Mouse (Mus musculus) common myeloid progenitor, adult 5-6 weeks (primary cell): ENCODE measurements at regions not wholly inside any gene's neighbourhood (a gene's known extent, or its start where the extent isn't known, plus 50 kb on each side); places are given as distances from the start of the nearest gene placed in this dataset.

Source experiments
- ATAC-seq: replicated peaks from 2 replicates; pipeline ENCODE4 v1.8.0; 2016; ENCODE audit warnings: low read depth, mild to moderate bottlenecking, moderate TSS enrichment, inconsistent platforms; ENCODE audit not compliant: poor library complexity, severe bottlenecking

DNA sequence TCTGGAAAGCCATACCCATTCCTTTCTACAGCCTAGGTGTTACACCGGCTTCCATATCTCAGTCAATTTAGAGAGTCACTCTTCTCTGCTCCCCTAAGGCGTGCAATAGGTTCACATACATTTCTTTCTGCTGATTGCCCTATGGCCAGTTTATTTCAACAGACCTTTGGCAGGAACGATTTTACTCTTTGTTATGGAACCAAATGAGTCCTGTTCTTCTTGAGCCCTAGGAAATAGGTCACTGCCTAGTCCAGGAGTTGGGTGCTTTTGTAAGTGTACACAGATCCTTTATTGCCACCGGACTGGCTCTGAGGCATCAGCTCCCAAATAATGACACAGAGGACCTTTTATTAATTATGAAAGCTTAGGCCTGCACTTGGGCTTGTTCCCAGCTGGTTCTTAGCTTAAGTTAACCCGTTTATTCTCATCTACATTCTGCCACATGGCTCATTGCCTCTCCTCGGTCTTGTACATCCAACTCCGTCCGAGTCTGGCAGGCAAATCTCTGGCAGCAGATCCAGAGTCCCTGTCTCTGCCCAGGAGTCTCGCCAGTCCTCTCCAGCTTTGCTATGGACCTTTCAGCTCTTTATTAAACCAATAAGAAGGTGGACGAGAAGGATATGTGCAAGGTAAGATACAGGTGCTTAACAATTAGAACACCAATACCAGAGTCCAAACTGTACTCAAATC, 287.7 kb upstream of the Rgma start:
- ATAC-seq, result no peak

DNA sequence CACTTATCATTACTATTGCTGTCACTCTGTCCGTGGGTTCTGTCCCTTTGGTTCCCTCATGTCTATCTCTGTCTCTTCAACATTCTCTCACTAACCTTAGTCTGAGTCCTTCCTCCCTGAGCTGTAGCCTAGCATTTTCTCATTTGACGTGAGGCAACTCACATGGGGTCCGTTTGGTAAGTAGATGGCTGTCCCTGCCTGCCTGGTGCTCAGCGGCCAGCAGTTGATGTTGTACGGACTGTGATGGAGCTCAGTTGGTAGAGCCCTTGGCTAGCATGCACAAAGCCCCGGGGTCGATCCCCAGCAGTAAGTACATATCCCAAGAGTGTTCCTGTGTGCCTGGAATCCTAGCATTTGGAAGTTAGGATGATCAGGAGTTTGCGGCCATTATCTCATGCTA, 287.0 kb upstream of the Rgma start:
- no peak for ATAC-seq

DNA sequence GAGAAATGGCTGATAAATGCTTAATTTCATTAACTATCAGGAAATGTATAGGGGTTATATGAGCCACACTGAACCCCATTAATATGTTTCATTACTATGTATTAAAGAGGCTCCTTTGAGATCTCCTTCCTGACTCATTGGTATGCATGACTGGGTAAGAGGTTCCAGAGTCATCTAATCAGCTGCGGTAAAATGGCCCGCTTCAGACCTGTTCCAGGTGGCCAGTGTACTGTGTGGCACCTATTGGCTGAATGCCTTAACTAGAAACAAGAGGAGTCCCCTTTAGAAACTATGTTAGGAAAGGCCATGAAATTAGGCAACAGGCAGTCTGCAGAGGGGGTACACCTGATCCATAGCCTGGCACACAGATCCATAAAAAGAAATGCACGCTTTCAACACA, 283.6 kb upstream of the Rgma start:
- ATAC-seq, result no peak

DNA sequence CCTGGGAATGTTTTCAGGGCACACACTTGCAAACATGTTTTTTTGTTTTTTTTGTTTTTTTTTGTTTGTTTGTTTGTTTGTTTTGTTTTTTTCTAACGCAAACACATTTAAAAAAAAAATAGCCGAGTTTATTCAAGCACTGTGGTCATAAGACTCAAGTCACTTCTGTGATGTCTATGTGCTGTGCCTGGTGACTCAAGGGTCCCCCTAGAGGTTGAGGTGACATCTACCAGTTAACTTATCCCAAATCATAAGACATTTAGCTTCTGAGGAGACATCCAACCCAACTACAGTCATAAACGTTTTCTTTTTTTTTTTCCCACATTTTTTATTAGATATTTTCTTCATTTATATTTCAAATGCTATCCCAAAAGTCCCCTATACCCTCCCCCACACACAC, 281.2 kb upstream of the Rgma start:
- ATAC-seq, result no peak

DNA sequence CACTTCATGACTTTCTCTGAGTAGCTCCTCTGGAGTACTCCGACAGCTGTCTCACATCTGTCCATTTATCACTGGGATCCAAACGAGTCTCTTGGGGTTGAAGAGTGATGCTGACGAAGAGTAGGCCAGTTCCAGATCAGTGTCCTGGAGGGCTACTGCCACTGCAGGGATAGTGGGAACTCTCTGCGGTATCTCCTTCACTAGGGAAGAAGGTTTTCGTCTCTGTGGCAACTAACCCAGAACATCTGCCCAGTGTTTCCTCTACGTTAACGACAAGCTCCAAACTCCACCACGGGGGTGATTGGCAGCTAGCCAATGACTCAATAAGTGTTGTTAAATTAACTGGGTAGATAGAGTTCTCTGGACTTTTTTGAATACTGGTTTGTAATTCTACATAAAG, 256.4 kb upstream of the Rgma start:
- no peak for ATAC-seq

DNA sequence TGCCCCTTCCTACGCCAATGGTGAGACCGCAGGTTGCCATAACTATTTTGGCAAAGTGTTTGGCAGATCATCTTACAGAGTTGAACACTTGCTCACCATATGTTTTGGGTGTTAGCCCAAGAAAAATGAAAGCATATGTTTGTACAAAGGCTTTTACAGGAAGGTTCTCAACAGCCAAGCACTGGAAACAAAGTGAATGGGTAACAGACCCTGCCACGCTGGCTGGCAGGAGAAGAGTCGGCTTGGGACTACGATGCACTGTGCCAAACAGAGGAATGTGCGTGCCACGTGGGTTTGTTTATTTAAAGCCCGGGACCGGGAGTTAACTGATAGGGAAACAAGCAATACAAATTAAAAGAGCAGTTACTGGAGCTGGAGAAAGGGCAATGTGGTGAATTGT, 255.0 kb upstream of the Rgma start:
- ATAC-seq, result no peak

DNA sequence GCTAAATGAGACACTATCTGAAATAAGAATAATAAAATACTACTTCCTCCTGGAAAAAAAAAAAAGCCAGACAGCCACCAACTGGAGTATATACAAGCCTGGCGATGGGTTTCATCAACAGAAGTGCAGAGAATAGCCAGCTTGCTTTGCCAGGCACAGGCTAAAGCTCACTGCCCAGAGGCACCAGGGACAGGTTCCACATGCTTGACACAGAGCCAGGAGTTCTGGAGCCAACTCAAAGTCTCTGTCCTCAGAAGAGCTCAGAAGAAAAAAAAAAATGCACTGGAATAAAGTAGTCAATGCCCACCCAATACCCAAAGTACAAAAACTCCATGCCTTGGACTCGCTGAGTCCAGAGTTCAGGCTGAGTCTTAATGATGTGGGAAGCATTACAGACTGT, 250.3 kb upstream of the Rgma start:
- ATAC-seq, result no peak

DNA sequence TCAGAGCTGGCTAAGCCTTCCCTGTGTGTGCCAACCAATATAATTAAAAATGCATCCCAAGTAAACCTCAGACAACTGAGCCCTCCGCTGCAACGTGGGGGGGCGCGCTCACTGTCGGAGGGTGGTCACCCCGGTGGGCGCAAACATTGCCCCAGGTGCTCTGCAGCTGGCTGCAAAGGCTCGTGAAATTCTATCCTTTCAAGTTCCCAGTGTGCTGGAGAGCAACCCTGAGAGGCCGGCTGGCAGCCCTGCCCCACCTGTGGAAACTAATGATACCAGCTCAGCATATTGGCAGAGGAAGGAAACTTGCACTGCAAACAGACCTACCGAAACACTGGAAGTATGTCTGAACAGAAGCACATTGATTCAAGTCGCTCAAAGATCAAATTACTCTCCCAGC, 249.4 kb upstream of the Rgma start:
- ATAC-seq, result no peak

DNA sequence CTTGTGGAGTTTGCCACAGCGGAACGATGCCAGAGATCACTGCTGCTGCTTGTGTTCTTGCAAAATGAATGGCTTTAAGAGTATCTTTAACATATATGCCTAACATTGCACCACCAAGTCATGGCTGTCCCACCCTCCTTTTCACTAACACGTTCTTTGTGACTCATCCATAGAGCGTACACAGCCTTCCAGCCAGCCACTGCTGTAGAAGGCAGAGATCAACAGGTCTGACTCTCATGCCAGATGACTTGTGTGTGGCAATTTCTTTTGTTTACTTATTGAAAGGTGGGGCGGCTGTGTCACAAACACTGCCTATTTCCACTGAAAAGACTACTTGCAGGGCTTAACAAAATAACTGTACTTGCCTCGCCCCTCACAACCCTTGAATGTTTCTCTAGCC, 239.5 kb upstream of the Rgma start:
- ATAC-seq, result no peak

DNA sequence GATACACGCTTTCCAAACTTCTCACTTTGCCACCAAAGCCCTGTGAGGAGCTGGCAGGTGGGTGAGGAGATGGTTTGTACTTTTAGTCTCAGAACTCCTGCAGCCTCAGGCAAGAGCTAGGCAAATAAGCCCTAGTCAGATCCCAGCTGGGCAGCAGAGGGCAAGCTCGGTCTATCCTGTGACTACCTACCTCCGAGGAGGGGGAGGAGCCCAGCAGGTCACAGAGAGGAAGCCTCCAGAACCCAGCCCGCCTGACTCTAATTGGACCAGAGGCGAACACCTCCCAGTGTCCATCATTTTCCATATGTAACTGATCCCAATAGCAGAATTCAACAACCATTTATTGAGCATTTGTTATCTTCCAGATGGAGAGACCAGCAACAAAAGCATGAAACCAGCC, 237.0 kb upstream of the Rgma start:
- no peak for ATAC-seq

DNA sequence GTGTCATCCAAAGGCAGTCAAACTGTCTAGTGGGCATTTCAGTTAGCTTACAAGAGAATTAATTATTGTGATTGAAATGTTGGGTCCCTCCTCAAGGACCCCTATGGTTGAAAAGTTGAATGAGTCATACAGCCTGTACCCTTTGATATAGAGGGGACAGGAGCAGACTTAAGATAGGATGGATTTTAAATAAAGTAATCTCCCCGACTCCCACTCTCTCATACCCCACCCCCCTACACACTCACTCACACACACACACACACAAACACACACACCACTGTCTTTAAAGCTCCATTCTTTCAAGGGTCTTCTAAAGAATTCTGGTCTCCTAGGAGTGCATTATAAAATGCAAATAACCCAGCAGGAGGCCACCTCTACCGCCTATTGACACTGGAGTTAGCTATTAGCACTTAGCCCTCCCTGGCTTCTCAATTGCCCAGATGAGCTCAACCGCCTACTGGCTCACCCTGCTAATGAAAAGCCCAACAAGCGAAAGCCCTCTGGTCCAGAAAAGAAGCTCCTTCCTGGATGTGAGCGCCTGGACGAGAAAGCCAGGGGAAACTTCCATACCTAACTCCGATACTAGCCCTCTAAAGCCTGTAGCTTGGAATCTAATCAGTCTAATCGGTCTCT, 236.3 kb upstream of the Rgma start:
- no peak for ATAC-seq

DNA sequence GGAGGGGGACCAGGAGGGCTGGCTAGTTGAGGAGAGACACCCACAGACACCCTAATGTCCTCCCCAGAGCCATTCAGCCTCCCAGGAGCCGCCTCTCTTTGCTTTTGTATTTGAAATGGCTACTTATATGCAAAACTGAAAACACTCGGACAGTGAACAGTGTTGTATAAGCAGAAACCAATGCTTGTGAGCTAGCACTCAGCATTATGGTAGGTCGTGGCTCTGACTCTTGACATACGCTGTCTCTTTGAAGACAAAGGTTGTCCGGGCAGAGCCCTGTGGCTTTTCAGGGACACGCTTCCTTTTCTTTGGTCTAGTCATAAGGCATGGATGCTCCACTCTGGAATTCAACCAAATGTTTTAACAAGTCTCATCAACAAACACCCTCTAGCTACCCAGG, 235.4 kb upstream of the Rgma start:
- ATAC-seq, result no peak

DNA sequence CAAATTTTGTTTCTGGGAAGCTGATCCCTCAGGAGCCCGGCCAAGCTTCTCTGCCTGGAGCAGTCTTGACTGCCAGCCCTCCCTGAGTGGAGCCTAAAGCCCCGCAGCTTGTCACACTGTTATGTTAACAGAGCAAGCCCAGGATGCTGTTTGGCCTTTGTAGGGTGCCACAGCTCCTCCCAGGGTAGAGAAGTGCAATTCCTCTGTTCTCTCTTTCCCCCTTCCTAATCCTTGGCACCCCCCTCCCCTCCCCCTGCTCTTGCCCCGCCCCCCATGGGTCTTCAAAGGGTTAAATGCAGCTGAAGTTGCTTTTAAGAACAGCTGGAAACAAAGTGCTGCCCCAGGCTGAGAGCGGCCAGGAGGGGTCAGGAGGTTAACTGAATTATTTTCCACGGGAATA, 234.1 kb upstream of the Rgma start:
- no peak for ATAC-seq

DNA sequence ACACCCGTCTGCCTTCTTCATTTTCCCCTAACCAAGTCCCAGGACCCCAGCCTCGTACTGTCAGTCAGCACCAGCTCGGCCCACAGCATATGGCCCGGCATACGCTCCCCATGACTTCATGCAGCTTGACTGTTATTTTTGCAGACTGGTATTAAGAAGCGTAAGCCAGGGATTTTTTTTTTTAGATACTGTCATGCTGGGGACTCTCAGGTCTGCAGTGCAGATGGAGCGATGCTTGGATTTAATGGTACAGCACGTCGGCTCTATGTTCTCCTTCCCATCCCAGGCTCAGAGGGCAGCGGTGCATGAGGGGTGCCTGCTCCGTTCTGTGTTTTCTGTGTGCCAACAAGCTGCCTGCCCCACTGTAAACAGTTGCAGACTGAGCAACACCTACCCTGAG, 231.4 kb upstream of the Rgma start:
- ATAC-seq, result no peak

DNA sequence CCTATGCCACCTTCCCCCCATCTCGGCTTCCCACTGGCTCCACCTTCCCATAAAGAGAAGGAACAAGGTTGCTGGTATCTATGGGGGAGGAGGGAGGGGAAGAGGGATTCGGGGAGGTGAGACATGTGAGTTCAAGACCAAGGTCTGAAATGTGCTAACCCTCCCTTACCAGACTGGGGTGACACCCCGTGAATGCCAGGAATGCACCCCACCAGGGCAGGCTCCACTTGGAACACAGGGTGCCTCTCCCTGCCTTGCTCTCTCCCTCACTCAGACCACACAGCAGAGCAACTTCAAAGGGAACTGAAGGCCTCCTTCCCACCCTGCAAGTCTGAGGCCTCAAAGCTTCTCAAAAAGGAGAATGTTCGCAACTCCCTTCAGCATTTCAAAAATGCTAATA, 230.5 kb upstream of the Rgma start:
- no peak for ATAC-seq

DNA sequence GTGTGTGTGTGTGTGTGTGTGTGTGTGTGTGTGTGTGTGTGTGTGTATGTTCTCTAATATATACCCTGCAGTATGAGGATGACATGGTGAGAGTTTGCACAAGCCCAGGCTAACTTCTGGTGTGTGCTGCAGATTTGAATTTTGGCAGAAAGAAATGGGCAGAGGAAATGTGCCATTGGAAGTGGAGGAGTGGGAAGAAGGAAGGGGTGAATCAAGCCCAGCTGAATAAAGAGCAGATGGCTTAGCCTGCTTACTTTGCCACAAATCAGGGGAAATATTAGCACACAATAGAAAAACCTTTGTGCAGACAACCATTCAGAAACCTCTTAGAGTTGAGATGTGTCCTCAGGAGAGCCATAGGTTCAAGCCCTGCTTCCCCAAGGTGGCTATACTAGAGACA, 228.1 kb upstream of the Rgma start:
- no peak for ATAC-seq

DNA sequence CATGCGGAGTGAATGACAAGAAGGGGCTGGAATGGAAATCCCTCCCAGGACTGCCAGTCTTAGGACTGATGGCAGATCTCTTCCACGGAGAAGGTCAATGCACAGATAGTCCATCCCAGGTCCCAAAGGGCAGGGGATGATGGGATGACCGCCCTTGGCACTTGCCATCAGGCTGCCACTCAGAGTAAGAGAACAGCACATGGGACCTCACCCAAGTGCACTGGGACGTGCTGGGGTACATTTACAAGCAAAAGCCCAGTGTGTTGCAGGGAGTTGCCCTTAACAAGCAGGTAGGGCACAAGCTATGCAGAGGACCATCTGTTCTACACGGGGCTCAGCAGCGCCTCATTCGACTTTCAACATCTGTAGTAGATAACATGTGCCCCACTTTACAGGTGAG, 224.9 kb upstream of the Rgma start:
- ATAC-seq, result no peak

DNA sequence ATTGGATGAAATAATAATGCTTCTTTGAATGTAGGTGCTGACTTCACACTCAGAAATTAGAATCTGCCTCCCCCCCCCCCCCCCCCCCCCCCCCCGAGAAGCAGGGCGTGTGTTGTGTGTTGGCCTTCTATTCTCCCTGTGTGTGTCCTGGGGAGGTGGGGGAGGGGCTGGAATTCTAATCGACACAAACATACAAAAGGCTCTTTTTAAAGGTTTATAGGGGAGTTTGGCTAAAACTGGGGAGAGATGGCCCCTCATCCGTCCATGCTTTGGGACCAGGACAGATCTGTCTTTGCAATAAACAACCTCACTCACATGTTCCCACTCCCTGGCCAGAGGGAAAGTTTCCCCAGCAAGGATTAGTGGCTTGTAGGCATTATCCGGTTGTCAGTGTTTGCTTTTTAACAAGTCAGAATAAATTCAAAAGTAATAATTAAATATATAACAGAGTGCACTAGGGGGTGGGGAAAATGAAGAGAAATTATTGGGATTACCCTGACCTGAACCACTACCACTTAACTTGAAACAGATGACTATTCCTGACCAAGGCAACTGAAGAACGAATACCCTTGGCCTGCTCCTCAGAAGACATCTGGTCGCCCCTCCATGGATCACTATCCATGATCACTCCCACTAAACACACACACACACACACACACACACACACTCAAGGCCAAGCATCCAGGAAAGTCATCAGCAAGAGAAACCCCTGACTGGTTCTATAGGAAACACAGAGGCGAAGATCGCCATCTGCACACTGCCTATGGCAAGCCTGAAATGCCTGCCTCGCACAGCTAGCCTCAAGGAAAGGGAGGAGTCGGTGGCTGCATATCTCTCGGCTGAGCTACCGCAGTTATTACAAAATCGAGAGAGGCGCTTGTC, 223.5 kb upstream of the Rgma start:
- ATAC-seq, result no peak

DNA sequence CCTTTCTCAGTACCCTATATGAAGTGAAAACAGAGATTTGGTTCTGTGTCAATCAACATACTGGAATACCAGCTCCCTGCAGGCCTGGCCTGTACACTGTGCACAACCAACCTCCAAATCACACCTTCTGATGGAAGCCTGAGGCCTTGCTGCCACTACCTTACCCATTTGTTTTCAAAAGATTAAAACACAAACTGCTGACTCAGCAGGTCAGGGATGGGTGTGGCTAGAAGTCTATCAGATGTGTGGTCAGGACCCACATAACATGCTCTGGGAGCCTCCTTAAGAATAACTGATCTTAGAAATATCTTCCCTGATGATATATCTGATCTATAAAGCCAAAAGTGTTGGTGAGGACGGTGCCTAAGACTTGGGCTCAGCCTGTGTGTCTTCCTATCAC, 221.6 kb upstream of the Rgma start:
- no peak for ATAC-seq

DNA sequence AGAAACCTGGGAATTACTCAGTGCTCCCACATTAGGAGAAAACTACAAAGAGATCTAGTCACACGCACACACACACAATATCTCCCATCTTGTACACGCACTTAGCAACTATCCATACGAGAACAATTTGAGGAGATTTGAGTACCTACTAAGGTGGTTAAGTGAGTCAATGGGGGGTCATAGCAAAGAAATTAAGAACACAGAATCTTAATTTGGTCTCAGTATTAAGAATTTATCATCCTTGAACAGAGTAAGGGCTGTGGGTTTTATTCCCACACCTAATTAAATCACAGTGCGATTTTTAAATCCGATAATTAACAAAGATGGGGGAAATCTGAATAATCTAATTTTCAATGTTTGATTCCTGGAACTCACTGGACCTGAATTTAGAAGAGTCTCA, 216.5 kb upstream of the Rgma start:
- no peak for ATAC-seq

DNA sequence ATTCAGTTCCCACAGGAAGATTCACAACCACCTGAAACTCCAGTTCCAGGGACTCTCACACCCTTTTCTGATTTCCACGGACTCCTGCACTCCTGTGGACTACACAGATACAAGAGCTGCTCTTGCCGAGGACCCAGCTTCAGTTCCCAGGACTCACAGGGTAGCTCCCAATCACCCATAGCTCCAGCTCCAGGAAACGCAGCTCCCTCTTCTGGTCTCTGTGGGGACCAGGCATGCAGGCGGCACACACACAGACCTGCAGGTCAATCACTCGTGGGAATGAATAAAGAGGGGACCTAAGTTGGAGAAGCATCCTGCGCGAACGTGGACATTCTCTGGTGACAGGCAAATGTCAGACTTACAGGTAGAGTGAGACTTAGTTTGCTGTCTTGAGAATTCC, 214.3 kb upstream of the Rgma start:
- no peak for ATAC-seq
